Mouse (Mus musculus): ENCODE results near the gene Kpna2. TPM values are rescaled to one million over a fixed set of nuclear protein-coding genes. Genes with fewer than 3 reads are reported as not detected.

Kpna2 gene
- polyA plus RNA-seq, 1 experiment, result 37.6 TPM

DNA sequence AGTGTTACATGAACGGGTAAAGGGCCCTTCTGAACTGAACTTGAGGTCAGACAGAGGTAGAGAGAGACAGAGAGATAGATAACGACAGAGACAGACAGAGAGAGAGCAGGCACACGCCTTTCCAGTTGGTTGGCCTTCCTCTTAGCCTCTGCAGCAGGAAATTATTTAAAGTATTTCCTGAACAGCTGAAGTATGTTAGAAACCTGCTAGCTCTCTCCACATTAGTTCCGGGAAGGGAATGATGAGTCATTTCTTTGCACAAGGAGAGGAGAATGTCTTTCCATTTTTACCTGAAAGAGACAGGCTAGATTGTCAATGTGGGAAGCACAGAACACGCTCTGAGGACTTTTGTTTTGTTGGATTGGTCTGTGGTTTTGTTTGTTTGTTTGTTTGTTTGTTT is 17.0 kb downstream of the Kpna2 start:
- DNase-seq (ENCODE audit: low spot score), result no peak

DNA sequence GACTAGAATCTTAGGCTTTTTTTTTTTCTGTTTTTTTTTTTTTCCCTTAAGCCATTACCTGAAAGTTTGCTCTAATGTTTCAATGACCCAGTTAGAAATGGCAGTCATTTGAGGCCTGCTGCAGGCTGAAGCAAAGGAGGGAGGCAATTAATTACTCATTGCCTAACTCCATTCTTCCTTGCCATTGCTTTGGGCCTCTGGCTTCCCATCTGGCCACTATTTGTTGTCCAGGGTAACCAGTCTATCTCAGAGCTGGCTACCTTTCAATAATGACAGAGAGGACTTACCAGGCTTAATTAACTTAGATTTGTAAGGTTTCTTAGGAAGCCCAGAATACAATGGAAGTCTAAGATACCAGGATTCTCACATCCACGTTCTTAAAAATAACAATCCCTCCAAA is 17.6 kb downstream of the Kpna2 start:
- DNase-seq (ENCODE audit: low spot score), result no peak

GRCm38 (mm10) chr11:106980455-106980854 is 18.9 kb downstream of the Kpna2 start:
- no peak for DNase-seq (ENCODE audit: low spot score)

DNA sequence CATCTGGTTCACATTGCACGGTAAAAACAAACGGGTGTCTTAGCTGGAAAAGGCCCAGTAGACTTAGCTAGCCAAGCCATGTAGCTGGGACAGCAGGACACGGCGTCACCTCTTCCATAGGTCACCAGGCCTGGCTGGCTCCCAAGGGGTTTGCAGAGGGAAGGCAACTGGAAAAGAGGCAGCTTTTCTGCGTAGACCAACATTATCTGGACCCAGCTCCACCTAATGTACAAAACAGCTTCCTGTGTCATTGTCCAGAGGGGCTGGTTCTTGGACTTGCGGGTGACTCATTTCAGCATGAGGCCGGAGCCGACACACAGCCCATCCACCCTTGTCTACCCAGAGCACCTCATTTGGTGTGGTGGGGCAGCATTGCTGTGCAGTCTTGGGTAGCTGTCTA is 23.1 kb downstream of the Kpna2 start:
- DNase-seq (ENCODE audit: low spot score), result no peak

DNA sequence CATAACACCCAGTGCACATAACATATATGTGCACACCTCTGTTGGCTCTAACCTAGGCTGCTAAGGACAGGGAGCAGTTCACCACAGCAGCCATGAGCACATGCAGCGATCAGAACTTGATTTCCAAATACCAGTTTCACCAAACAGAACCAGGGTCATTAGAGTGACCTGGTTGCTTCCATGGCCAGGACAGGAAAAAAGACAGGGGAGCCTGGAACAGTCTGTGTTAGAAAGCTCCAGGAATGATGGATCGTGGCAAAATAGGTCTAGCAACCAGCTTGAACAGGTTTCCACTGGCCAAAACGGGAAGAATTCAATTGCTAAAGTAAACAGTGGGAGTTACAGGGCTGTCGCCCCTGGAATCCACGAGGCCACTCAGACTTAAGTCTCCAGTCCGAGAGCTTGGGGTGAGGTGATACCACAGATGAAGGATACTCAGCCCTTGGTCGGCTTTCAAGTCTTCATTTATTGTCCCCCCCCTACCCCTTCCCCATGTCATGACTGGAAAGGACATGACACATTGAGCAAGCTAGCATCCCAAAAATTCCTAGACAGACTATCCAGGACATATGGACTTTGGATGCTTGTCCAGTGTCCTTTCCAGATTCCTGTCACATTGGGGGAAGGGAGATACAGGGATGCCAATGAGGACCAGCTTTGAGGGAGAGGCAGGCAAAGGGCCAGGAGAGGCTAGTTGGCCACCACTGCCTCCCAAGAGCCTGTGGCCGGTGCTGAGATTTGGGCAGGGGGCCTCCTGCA is 23.7 kb downstream of the Kpna2 start:
- DNase-seq (ENCODE audit: low spot score), result no peak

- no peak for DNase-seq (ENCODE audit: low spot score)
These were observed 24.9 kb downstream of the Kpna2 start for GRCm38 (mm10) chr11:106974440-106974839.

DNA sequence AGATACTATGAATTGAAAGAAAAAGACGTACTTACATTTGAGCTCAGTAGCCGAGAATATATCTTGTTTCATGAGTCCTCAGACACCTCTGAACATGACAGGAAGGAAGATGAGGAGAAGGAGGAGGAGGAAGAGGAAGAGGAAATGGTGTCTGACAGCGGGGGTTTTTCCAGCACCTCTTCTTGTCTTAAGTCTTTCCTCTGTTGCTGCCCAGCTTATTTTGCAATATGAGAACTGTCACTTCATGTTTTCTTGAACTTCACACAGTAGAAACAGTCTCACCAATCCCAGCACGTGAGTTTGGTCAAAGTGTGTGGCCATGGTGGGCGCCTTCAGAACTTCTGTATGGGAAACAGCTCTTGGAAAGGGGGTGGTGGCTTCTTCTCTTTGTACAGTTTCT is 26.3 kb downstream of the Kpna2 start:
- DNase-seq (ENCODE audit: low spot score), result no peak

- no peak for DNase-seq (ENCODE audit: low spot score)
These were observed 29.5 kb downstream of the Kpna2 start for GRCm38 (mm10) chr11:106969798-106970197.

DNA sequence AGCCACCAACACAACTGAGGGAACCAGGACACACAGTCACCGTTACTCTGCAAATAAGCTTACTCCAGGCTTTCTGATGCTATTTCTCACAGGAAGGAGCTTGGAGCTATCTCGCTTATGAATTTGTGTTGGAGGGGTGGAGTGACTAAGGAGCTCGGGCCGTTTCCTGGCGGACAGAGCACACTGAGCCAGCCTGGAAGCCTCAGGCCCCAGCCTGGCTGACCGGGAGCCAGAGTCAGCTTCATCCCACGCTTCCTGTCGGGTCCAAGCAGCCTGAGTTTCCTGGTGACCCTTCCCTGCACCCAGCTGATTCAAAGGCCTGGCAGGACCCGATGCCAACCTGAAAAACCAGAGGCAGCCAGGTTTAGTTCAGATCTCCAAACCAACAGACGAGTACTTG is 31.7 kb downstream of the Kpna2 start:
- DNase-seq (ENCODE audit: low spot score), result no peak

DNA sequence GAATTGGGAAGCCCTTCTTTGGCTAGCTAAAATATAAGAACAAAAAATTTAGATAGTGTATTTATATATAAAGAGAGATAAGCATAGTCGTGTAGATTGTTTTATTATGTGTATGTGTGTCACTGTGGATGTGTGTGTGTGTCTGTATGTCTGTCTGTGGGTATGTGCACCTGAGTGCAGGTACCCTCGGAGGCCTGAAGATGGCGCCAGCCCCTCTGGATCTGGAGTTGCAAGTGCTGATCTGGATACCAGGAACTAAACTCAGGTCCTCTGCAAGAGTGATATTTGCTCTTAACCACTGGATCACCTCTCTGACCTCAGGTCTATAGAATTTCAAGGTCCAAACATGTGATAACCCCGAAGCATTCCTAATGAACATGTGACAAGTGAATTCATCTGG is 33.5 kb downstream of the Kpna2 start:
- no peak for DNase-seq (ENCODE audit: low spot score)

DNA sequence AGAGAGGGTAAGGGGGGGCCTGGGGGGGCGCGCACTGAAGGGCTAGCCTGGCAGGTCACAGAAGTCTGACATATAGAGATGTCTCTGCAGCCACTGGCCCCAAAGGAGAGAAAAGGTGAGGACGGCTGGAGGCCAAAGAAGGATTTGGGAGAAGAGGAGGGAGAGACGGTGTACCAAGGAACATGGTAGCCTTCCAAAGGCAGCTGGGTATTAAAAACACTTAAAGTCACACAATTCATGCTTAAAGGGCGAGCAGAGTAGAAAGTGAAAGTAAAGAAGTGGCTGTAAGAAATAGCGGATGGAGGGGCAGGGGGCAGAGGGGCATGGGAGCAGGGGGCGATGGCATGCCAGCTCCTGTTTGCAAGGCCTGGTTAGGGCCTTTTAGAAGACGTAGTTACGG is 37.0 kb downstream of the Kpna2 start:
- DNase-seq (ENCODE audit: low spot score), result no peak

DNA sequence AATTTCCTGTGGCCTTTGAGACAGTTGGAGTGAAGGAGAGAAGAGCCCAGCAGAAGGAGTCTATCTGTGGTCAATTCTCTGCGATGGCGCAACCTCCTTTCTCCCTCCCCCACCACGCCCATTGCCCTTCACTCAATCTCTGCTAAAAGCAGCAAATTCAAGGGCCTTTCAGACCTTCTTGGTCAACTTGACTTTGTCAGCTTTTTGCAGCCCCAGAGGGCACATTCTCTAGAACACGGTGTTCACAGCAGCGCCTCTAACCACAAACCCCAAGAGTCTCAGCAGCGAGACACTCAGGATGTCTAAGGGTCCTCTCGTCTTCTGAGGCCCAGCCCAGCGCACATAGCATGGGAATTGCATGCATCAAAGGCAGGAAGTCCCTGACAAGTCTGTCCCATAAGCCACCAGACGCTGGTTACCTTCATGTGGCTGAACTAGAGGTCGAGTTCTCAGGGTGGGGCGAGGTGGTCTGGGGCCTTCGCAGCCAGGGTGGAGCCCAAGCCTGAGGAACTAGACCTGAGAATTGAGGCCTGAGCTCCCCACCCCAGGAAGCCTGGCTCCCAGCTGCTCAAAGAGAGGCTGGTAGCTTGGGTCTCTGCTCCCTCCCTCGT is 37.8 kb downstream of the Kpna2 start:
- no peak for DNase-seq (ENCODE audit: low spot score)

- DNase-seq (ENCODE audit: low spot score), result no peak
These were observed 40.2 kb downstream of the Kpna2 start for GRCm38 (mm10) chr11:106959121-106959520.

DNA sequence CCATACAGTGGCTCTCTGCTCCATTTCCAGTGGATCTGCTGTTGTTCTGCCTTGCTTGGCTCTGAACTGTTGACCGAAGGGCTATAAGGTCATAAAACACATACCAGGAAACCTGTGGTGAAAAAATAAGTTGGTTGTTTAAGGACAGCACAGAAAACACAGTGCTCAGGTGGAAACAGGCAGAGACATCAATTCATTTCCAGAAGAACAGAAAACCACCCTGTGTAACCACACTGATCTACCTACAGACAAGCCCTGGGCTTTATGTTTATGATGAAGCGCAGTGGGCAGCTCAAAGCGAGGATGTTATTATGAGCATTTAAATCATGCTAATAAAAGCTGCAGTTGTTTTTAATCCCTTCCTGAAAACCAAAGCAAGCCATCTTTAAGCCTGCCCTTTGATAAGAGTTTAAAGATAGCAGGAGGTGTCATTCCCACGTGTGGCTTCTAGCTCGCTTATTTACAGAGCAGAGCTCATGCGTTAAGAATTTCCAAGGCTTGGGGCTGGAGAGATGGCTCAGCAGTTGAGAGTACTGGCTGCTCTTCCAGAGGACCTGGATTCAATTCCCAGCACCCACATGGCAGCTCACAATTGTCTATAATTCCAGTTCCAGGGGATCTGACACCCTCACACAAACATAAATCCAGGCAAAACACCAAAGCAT is 40.8 kb downstream of the Kpna2 start:
- DNase-seq (ENCODE audit: low spot score), result no peak

- DNase-seq (ENCODE audit: low spot score), result peak; percentile 29
These were observed 41.9 kb downstream of the Kpna2 start for GRCm38 (mm10) chr11:106957271-106957980.

DNA sequence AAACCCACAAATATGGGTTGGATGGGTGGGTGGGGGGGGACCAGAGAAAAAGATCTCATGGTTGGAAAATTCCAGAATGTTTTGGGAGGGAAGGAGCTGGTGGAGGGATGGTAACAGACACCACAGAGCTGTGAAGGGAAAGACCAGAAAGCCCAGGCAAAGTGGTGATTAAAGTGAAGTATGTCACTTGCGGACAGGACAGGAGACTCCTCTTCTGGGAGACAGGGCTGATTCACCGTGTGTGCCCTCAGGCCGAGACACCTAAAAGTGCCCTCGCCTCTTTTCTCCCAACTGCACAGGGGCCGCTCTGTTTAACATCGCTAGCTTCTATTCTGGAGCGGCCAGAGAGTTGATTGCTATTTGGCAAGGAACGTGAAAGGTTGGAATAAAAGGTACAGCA is 44.8 kb downstream of the Kpna2 start:
- DNase-seq (ENCODE audit: low spot score), result no peak

DNA sequence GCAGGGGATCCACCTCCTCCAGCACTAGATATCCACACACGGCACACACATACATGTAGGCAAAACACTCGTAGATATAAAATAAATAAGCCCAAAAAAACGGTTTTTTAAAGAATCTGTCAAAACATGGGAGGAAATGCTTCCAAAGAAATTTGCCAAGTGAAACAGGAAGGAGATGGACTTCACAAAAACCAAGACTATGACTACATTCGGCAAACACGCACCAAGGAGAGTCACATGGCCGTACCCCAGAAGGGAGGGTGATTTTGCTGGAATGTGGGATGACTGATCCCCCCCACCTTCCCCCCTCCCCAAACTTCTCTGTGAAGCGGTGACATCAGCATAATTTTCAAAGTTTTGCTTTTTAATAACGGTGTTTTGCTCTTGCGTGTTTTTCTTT is 45.2 kb downstream of the Kpna2 start:
- no peak for DNase-seq (ENCODE audit: low spot score)

Other genes with a start within 250 kb of the Kpna2 start
- gene Pecam1, start 248.9 kb downstream of the Kpna2 start, polyA plus RNA-seq (2012; rRNA removed), result 47.7 and 66.2 TPM in 2 replicates
- 3.2 and 3.4 TPM in 2 replicates for gene Milr1, start 248.3 kb downstream of the Kpna2 start, polyA plus RNA-seq (2012; rRNA removed)
- 8.6 and 9.4 TPM in 2 replicates for gene Polg2, start 220.0 kb downstream of the Kpna2 start, polyA plus RNA-seq (2012; rRNA removed)
- gene Ddx5, start 210.4 kb downstream of the Kpna2 start, polyA plus RNA-seq (2012; rRNA removed), result 624 and 672 TPM in 2 replicates
- 14.0 and 15.4 TPM in 2 replicates for gene Cep95, start 210.3 kb downstream of the Kpna2 start, polyA plus RNA-seq (2012; rRNA removed)
- 16.0 and 21.6 TPM in 2 replicates for gene Smurf2, start 78.8 kb downstream of the Kpna2 start, polyA plus RNA-seq (2012; rRNA removed)
- 3.5 and 4.3 TPM in 2 replicates for gene 1810010H24Rik, start 26.1 kb upstream of the Kpna2 start, polyA plus RNA-seq (2012; rRNA removed)
- 23.2 and 36.2 TPM in 2 replicates for gene Bptf, start 132.6 kb upstream of the Kpna2 start, polyA plus RNA-seq (2012; rRNA removed)
- gene Nol11, start 189.8 kb upstream of the Kpna2 start, polyA plus RNA-seq (2012; rRNA removed), result 17.0 and 19.5 TPM in 2 replicates